Mouse (Mus musculus) bone marrow, adult 2 months (tissue): ENCODE results near the gene Frs3.

Experiments
- CTCF ChIP-seq: fragments of 200-500 bp; IDR thresholded peaks from 2 replicates; pipeline ENCODE4 v1.5.1; 2011; ENCODE audit warnings: low read length, control low read depth; ENCODE audit not compliant: control insufficient read depth, insufficient read depth
- POLR2A ChIP-seq: fragments of 200-500 bp; IDR thresholded peaks from 2 replicates; pipeline ENCODE4 v1.6.1; 2011; ENCODE audit warnings: low read depth, mild to moderate bottlenecking, control low read depth, low read length, borderline replicate concordance; ENCODE audit not compliant: control insufficient read depth

DNA sequence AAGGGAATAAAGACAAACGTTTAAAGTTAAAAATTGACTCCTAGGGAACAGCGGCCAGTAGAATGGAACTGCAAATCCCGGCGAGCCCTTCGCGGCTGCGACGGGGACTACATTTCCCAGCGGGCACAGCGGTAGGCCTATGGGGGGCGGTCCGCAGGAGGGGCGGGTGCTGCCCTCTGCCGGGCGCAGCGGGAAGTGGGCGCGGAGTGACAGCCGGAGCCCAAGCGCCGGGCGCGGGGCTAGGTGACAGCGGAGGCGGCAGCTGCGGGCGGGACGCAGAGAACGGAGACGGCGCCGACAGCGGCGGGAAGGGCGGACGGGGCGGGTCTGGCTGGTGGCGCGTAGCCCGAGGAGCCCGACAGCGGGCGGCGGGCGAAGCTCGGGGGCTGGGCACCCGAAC is 48.0 kb downstream of the Frs3 start, which contains the start of gene Tfeb:
- TF ChIP-seq CTCF: peak; percentile 89
- peak; percentile 60; the same call in 1 of the 2 replicates for TF ChIP-seq POLR2A
